Mouse (Mus musculus): Measurements from ENCODE around the gene Slc16a13.
A peak's percentile ranks its signal among the peaks of the same experiment; 100 is the strongest.

The Slc16a13 gene

GRCm38 (mm10) chr11:70232546-70232945, 11.7 kb upstream of the Slc16a13 start:
- DNase-seq (ENCODE audit: low spot score in 2 of 2), result peak; percentile 68 to 69

GRCm38 (mm10) chr11:70230239-70230727, 9.4 kb upstream of the Slc16a13 start:
- DNase-seq (ENCODE audit: low spot score in 2 of 2), result peak; percentile 87 to 92

GRCm38 (mm10) chr11:70229260-70230010, 8.6 kb upstream of the Slc16a13 start, which contains the start of gene Bcl6b:
Gene Bcl6b (minus strand): TSS chr11:70229798.
- peak in 1 of 2 experiments; percentile 75 for DNase-seq (ENCODE audit: low spot score in 2 of 2)

GRCm38 (mm10) chr11:70228828-70229227, 8.0 kb upstream of the Slc16a13 start:
- DNase-seq (ENCODE audit: low spot score in 2 of 2), result peak; percentile 86 to 87

- no peak for DNase-seq (ENCODE audit: low spot score in 2 of 2)
Observed at GRCm38 (mm10) chr11:70227661-70228245, 6.9 kb upstream of the Slc16a13 start.

GRCm38 (mm10) chr11:70227126-70227525, 6.3 kb upstream of the Slc16a13 start:
- no peak for DNase-seq (ENCODE audit: low spot score in 2 of 2)

- DNase-seq (ENCODE audit: low spot score in 2 of 2), result no peak
Observed at GRCm38 (mm10) chr11:70226602-70226890, 5.7 kb upstream of the Slc16a13 start.

GRCm38 (mm10) chr11:70225798-70226601, 5.1 kb upstream of the Slc16a13 start:
- peak in 1 of 2 experiments; percentile 23 for DNase-seq (ENCODE audit: low spot score in 2 of 2)

- DNase-seq (ENCODE audit: low spot score in 2 of 2), result peak; percentile 76 to 89
Observed at GRCm38 (mm10) chr11:70223724-70224123, 2.9 kb upstream of the Slc16a13 start.

GRCm38 (mm10) chr11:70221603-70222500, 988 bp upstream of the Slc16a13 start:
- peak; percentile 68 to 82 for DNase-seq (ENCODE audit: low spot score in 2 of 2)

GRCm38 (mm10) chr11:70220323-70220722, 541 bp downstream of the Slc16a13 start:
- no peak for DNase-seq (ENCODE audit: low spot score in 2 of 2)

GRCm38 (mm10) chr11:70219873-70220272, 991 bp downstream of the Slc16a13 start:
- DNase-seq (ENCODE audit: low spot score in 2 of 2), result no peak

GRCm38 (mm10) chr11:70218741-70219470, 2.0 kb downstream of the Slc16a13 start:
- no peak for DNase-seq (ENCODE audit: low spot score in 2 of 2)

- DNase-seq (ENCODE audit: low spot score in 2 of 2), result no peak
Observed at GRCm38 (mm10) chr11:70218039-70218438, 2.8 kb downstream of the Slc16a13 start.

GRCm38 (mm10) chr11:70216103-70216502, 4.8 kb downstream of the Slc16a13 start:
- no peak for DNase-seq (ENCODE audit: low spot score in 2 of 2)

GRCm38 (mm10) chr11:70215301-70215700, 5.6 kb downstream of the Slc16a13 start:
- DNase-seq (ENCODE audit: low spot score in 2 of 2), result no peak

GRCm38 (mm10) chr11:70214856-70215209, 6.0 kb downstream of the Slc16a13 start:
- DNase-seq (ENCODE audit: low spot score in 2 of 2), result no peak

GRCm38 (mm10) chr11:70214191-70214855, 6.5 kb downstream of the Slc16a13 start:
- DNase-seq (ENCODE audit: low spot score in 2 of 2), result peak in 1 of 2 experiments; percentile 25

GRCm38 (mm10) chr11:70213736-70214135, 7.1 kb downstream of the Slc16a13 start:
- no peak for DNase-seq (ENCODE audit: low spot score in 2 of 2)

GRCm38 (mm10) chr11:70212896-70213295, 8.0 kb downstream of the Slc16a13 start:
- peak; percentile 45 to 67 for DNase-seq (ENCODE audit: low spot score in 2 of 2)

All from heart, adult 9 months (tissue).